Mouse (Mus musculus) gastrocnemius, adult 8-10 months (tissue): ENCODE measurements around the gene Ppp1r12c. TPM values are rescaled to one million over a fixed set of nuclear protein-coding genes. Genes with fewer than 3 reads are reported as not detected.

Experiments
- DNase-seq, 2 experiments: peaks; one replicate each; pipeline ENCODE4 v3.0.0; 2022; ENCODE audit warnings: low spot score in 2 of 2
- total RNA-seq, 4 experiments: library from RNA; stranded (reverse); gene quantifications; 2 replicates each; pipeline ENCODE4 v1.2.4; 2022

Gene Ppp1r12c
- total RNA-seq, 4 experiments from 2014 or later = 11.6 to 17.2 (median 16.7) TPM

DNA sequence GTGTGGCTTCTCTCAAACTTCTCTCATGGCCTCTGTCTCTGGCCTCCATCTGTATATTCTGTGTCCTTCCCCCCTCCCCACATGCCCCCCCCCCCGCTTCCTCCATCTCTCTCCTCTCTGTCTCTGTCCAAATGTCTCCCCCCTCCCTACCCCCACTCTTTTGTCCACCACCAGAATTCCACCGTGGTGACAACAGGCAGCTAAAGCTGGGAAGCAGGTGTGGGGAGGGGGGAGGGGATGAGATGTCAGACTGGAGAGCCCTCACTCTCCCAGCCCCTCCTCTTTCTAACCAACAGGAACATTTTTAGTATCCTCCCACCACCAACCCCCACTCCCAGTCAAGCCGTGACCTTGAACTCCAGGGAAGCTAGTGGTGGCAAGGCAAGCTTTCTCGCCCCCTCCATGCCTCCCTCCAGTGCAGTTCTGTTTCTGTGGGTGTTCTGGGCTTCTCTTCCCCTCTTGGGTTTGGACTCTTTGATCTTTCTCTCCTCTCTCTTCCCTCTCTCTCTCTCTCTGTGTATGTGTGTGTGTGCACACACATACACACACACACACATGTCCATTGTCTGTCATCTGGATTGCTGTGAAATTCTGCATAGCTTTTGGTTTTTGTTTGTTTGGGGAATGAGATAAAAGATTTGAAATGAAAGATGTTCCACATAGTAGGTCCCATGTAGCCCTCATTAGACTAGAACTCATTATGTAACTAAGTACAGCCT lies 15.0 kb upstream of the Ppp1r12c start, which contains the start of gene Tnnt1:
Gene Tnnt1 (minus strand): TSS at position 51 of the 719 bp plus-strand sequence.
- DNase-seq = no peak

DNA sequence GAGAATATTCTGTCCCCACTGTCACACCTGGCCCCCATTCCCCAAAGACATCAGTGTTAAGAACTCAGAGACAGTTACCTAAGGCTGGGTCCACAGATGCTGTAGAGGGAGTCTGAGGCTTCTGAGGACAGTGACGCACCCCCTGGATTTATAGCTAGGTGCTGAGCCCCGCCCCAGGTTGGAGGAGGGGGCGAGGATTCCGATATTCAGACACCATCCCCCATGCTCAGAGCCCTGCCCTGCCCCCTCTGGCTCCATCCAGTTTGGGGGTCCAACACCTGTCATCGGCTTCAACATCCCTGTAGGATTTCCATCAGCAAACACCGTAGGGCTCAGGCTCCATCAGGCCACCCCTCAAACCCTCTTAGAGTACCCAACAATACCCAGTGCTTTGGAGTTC lies 14.4 kb upstream of the Ppp1r12c start:
- DNase-seq = no peak

GRCm38 (mm10) chr7:4513829-4514712 lies 12.6 kb upstream of the Ppp1r12c start:
- DNase-seq = no peak

GRCm38 (mm10) chr7:4513236-4513635 lies 11.8 kb upstream of the Ppp1r12c start:
- no peak for DNase-seq

DNA sequence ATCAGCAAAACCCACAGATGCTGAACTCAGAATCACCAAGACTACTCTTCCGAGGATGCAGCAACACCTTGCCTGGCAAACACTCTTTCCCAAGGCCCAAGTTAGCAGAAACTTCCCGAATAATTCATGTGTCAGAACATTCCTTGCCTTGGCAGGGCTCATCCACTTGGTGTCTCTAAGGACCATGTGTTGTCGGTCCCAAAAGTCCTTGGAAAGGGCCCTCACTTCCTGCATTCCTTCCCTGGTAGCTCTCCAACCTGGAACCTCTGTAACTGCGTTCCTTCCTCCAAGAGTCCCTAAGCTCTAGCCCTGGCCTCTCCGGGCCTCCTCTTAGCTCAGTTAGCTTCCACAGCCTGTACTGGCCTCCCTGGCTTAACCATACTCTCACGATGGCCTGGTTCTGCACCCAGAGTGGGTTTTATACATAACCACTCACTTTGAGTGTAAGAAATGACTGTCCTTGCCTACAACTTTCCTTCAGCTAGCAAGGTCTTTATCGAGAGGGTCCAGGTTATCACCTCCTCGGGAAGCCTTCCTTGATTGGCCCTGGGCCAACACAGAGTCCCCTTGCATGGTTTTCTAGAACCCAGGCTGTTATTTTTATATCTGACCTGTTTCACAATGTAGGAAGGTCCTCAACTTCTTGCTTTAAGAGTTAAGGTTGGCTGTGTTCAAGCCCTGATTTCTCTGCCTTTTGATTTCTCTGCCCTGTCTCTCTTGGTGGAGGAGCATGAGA lies 10.2 kb upstream of the Ppp1r12c start:
- no peak for DNase-seq

GRCm38 (mm10) chr7:4509863-4510608 lies 8.6 kb upstream of the Ppp1r12c start:
- peak; percentile 33 to 36 for DNase-seq

- DNase-seq = no peak
Measured at GRCm38 (mm10) chr7:4508739-4509116, 7.2 kb upstream of the Ppp1r12c start.

- DNase-seq = no peak
Measured at GRCm38 (mm10) chr7:4508062-4508738, 6.7 kb upstream of the Ppp1r12c start.

DNA sequence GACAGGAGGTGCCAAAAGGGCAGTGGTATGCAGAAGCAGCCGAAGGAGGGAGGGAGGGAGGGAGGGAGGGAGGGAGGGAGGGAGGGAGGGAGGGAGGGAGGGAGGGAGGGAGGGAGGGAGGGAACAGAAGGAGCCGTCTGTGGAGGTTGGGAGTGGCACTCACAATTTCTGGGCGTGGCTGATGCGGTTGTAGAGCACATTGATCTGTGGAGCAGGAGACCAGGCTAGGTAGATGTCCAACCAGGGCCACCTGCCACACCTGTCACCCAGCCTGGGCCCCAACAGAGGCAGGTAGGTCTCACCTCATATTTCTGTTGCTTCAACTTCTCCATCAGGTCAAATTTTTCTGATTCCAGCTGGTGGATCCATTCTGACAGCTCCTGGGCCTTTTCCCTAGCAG lies 5.7 kb upstream of the Ppp1r12c start:
- no peak for DNase-seq

DNA sequence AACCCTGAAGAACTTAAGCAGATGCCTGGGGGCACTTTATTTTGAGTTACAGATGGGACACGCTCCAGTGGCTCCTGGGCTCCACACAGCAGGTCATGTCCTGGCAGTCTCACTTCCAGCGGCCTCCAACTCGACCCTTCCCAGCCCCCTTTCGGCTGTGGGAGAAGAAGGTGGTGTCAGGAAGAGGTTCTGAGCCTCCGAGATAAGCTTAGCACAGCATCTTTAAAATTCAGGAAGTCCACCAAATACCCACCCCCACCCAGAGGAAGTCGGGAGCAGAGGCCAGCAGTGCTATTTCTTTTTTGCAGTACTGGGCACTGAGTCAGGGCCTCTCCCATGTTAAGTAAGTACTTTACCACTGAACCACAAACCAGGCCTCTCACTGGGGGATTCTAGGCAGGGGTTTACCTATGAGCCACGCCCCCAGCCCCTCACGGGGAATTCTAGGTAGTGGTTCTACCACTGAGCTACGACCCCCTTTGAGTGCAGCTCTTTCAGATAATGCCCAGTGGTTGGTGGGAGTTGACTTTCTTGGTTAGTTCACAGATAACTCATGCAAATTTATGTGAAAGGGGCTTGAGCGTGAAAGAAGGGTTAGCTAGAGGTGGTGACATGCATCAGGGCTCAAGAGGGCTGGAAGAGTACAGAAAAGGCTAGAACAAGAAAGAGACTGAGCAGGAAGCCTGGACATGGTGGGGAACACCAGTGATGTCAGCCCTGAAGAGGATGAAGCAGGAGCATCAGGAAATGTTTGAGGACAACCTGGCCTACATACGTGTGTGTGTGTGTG lies 3.4 kb upstream of the Ppp1r12c start:
- no peak for DNase-seq

GRCm38 (mm10) chr7:4503858-4504257 lies 2.4 kb upstream of the Ppp1r12c start:
- no peak for DNase-seq

DNA sequence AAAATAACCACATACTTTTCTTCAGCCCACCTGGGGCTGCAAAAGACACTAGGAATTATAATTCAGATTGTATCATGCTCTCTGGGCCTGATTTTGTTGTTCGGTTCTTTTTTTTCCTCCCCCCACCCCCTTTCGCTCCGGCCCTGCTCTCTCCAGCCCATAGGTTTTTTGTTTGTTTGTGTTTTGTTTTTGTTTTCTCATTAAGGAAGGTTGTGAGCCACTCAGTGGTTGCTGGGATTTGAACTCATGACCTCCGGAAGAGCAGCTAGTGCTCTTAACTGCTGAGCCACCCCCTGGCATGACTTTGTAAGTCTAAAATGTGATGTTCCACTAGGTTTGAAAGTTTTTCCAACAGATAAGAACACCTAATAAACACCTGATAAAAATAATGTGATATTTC lies 1.6 kb upstream of the Ppp1r12c start:
- DNase-seq = no peak

DNA sequence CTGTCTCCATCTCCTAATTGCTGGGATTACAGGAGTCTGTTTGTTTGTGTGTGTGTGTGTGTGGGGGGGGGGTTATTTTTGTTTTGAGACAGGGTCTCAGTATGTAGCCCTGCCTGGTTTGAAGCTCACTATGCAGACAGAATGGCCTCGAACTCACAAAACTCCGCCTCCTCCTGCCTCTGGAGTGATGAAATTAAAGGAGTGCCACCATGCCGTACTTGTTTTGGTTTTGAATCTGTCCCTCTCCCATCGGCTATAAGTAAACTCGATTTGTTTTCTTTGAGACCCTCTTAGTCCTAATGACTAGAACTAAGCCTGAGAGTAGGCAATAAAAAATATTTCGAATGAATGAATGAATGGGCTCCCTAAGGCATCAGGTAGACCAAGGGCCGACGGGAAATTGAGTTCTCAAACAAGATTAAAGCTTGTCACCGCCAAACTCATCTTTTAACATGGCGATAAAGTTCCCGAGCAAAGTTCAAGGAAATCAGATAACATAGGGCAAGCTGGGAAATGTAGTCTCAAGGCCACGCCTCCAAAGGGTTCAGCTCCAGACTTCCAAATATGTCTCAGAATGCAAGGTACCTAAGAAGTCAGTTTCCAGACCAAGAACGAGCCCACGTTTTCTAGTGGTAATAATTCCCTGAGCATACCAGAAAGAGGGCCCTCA lies 1.1 kb upstream of the Ppp1r12c start:
- DNase-seq = peak; percentile 32 to 34

DNA sequence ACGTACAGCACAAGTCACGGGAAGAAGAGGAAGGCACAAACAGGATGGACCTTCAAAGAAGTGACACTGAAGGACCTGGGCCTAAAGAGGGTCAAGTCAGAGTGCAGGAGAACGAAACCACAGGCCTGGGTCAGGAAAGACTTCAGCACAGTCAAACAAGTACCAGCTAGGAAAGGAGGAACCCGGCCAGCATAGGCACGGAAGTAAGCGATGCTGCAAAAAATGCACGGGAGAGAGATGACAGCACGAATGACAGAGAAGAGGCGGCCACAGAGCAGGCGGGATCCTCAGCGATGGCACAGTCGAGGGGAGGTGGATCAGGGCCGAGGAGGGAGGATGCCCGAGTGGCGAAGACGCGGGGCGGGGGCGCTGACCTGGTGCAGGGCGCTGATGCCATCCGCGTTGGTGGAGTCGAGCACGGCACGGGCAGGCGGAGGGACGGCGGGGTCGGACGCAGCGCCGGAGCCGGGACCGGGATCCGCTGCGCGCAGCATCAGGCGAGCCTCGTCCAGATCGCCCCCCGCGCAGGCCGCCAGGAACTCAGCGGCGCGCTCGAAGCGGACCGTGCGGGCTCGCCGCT lies 498 bp downstream of the Ppp1r12c start:
- DNase-seq = peak in 1 of 2 experiments; percentile 33

GRCm38 (mm10) chr7:4499034-4499433 lies 2.4 kb downstream of the Ppp1r12c start:
- no peak for DNase-seq

- DNase-seq = peak; percentile 65 to 67
Measured at GRCm38 (mm10) chr7:4498251-4498650, 3.2 kb downstream of the Ppp1r12c start.

DNA sequence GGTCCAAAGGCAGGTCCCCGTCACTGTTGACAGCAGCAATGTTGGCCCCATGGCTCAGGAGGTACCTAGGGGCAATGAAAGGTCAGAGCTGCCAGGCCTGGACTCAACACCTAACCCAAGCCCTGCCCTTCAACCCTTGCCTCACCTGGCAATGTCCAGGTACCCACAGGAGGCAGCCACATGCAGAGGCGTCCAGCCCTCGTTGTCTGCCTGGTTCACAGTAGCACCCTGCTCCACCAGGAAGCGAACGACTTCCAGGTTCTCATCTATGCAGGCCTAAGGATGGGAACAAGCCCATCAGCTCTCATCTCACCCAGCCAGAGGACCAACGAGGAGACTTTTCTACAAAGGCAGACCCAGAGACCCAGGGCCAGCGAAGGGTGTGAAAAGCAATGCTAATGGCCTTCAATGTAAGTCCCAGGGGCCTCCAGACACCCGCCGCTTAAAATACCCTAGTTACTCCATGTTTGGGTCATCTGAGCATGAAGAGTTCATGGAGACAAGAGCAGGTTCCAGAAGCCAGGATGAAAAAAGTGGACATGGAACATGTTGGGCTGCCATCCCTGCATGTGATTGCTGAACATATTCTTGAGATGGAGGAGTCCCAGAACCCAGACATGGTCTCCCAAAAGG lies 4.1 kb downstream of the Ppp1r12c start:
- no peak for DNase-seq

- DNase-seq = no peak
Measured at GRCm38 (mm10) chr7:4496468-4496867, 5.0 kb downstream of the Ppp1r12c start.
